Mouse (Mus musculus): ENCODE results near the gene Erbb2. TPM values are rescaled to one million over a fixed set of nuclear protein-coding genes. Genes with fewer than 3 reads are reported as not detected.

Gene Erbb2
- polyA plus RNA-seq, 1 experiment from 2014 or later = 48.1 TPM

Other genes starting within 250 kb of the Erbb2 start
- 38.1 and 38.5 TPM in 2 replicates for gene Med1, start 219.2 kb upstream of the Erbb2 start, polyA plus RNA-seq (2015; fragmentation: Nextera tagmentation; extraction: Ambion mirVana)
- gene Cdk12, start 209.4 kb upstream of the Erbb2 start, polyA plus RNA-seq (2015; fragmentation: Nextera tagmentation; extraction: Ambion mirVana) = 5.8 and 6.3 TPM in 2 replicates
- gene Neurod2, start 82.8 kb upstream of the Erbb2 start, polyA plus RNA-seq (2015; fragmentation: Nextera tagmentation; extraction: Ambion mirVana) = 0.04 TPM in 1 of 2 replicates, not detected in the other
- gene Ppp1r1b, start 64.1 kb upstream of the Erbb2 start, polyA plus RNA-seq (2015; fragmentation: Nextera tagmentation; extraction: Ambion mirVana) = 40.5 and 51.7 TPM in 2 replicates
- gene Stard3, start 54.1 kb upstream of the Erbb2 start, polyA plus RNA-seq (2015; fragmentation: Nextera tagmentation; extraction: Ambion mirVana) = 37.2 and 43.4 TPM in 2 replicates
- 159 and 184 TPM in 2 replicates for gene Tcap, start 28.7 kb upstream of the Erbb2 start, polyA plus RNA-seq (2015; fragmentation: Nextera tagmentation; extraction: Ambion mirVana)
- 1.3 and 1.5 TPM in 2 replicates for gene Pnmt, start 26.0 kb upstream of the Erbb2 start, polyA plus RNA-seq (2015; fragmentation: Nextera tagmentation; extraction: Ambion mirVana)
- gene Pgap3, start 12.0 kb upstream of the Erbb2 start, polyA plus RNA-seq (2015; fragmentation: Nextera tagmentation; extraction: Ambion mirVana) = 19.0 and 19.1 TPM in 2 replicates
- gene Mien1, start 26.5 kb downstream of the Erbb2 start, polyA plus RNA-seq (2015; fragmentation: Nextera tagmentation; extraction: Ambion mirVana) = 93.8 and 113 TPM in 2 replicates
- gene Grb7, start 33.9 kb downstream of the Erbb2 start, polyA plus RNA-seq (2015; fragmentation: Nextera tagmentation; extraction: Ambion mirVana) = 2.2 and 2.9 TPM in 2 replicates
- gene Ikzf3, start 133.6 kb downstream of the Erbb2 start, polyA plus RNA-seq (2015; fragmentation: Nextera tagmentation; extraction: Ambion mirVana) = 0.13 TPM in 1 of 2 replicates, not detected in the other
- 0.15 and 0.34 TPM in 2 replicates for gene Zpbp2, start 138.6 kb downstream of the Erbb2 start, polyA plus RNA-seq (2015; fragmentation: Nextera tagmentation; extraction: Ambion mirVana)
- gene Ormdl3, start 174.9 kb downstream of the Erbb2 start, polyA plus RNA-seq (2015; fragmentation: Nextera tagmentation; extraction: Ambion mirVana) = 63.4 and 76.8 TPM in 2 replicates
- gene Lrrc3c, start 185.8 kb downstream of the Erbb2 start, polyA plus RNA-seq (2015; fragmentation: Nextera tagmentation; extraction: Ambion mirVana) = not detected in 2 replicates
- 0.28 and 0.55 TPM in 2 replicates for gene Gm12355, start 213.2 kb downstream of the Erbb2 start, polyA plus RNA-seq (2015; fragmentation: Nextera tagmentation; extraction: Ambion mirVana)
- not detected in 2 replicates for gene Gsdma3, start 213.9 kb downstream of the Erbb2 start, polyA plus RNA-seq (2015; fragmentation: Nextera tagmentation; extraction: Ambion mirVana)
- not detected in 2 replicates for gene Gsdma2, start 234.3 kb downstream of the Erbb2 start, polyA plus RNA-seq (2015; fragmentation: Nextera tagmentation; extraction: Ambion mirVana)